Mouse (Mus musculus) natural killer cell, adult 2 months (primary cell): Measurements from ENCODE around the gene 2010109A12Rik.
A peak's percentile ranks its signal among the peaks of the same experiment; 100 is the strongest.

Experiments used
- DNase-seq, 2 experiments: peaks; one replicate each; pipeline ENCODE4 v3.0.0; 2022; ENCODE audit warnings: low spot score in 2 of 2

2010109A12Rik gene

GRCm38 (mm10) chr5:93231721-93232120 is 25.4 kb downstream of the 2010109A12Rik start:
- DNase-seq, result no peak

- no peak for DNase-seq
Measured at GRCm38 (mm10) chr5:93232838-93233237, 26.5 kb downstream of the 2010109A12Rik start.

- no peak for DNase-seq
Measured at GRCm38 (mm10) chr5:93234130-93234529, 27.8 kb downstream of the 2010109A12Rik start.

- no peak for DNase-seq
Measured at GRCm38 (mm10) chr5:93234605-93235004, 28.3 kb downstream of the 2010109A12Rik start.

GRCm38 (mm10) chr5:93235888-93236287 is 29.6 kb downstream of the 2010109A12Rik start:
- no peak for DNase-seq

GRCm38 (mm10) chr5:93236541-93236940 is 30.2 kb downstream of the 2010109A12Rik start:
- DNase-seq, result no peak

GRCm38 (mm10) chr5:93239590-93240544 is 33.5 kb downstream of the 2010109A12Rik start:
- DNase-seq, result peak; percentile 34 to 37

GRCm38 (mm10) chr5:93245280-93245679 is 39.0 kb downstream of the 2010109A12Rik start:
- DNase-seq, result no peak

GRCm38 (mm10) chr5:93249940-93250578 is 43.7 kb downstream of the 2010109A12Rik start:
- DNase-seq, result no peak

- DNase-seq, result no peak
Measured at GRCm38 (mm10) chr5:93251001-93251760, 44.9 kb downstream of the 2010109A12Rik start.

GRCm38 (mm10) chr5:93255759-93256265 is 49.5 kb downstream of the 2010109A12Rik start:
- DNase-seq, result no peak

- DNase-seq, result no peak
Measured at GRCm38 (mm10) chr5:93256820-93257405, 50.6 kb downstream of the 2010109A12Rik start.

- DNase-seq, result no peak
Measured at GRCm38 (mm10) chr5:93259349-93259748, 53.0 kb downstream of the 2010109A12Rik start.

GRCm38 (mm10) chr5:93260983-93261382 is 54.7 kb downstream of the 2010109A12Rik start:
- no peak for DNase-seq

- no peak for DNase-seq
Measured at GRCm38 (mm10) chr5:93262751-93263150, 56.4 kb downstream of the 2010109A12Rik start.
